Mouse (Mus musculus) embryonic stem cell, embryonic (primary cell): Measurements from ENCODE around the gene Abcb11.
"Not testable (repeated sequence)": the region's sequence is repeated elsewhere in the genome, so short reads cannot be mapped to it uniquely, and the experiment has no call there.

Source experiments
- CTCF ChIA-PET, 4 experiments: fragments of 300-600 bp in 2 of 4; fragments of 350-600 bp in 2 of 4; sonication (Branson Sonifier 250); formaldehyde crosslinking; loops; one replicate each; lab custom pipeline; 2022; ENCODE audit warnings: inconsistent platforms in 2 of 4; lab: Charles Lee
- POLR2A ChIA-PET, 4 experiments: fragments of 300-600 bp in 2 of 4; fragments of 350-600 bp in 2 of 4; sonication (Branson Sonifier 250); formaldehyde crosslinking; loops; one replicate each; lab custom pipeline; 2022; ENCODE audit warnings: antibody characterized with exemption in 4 of 4, inconsistent platforms in 1 of 4; lab: Charles Lee

Abcb11 gene

GRCm38 (mm10) chr2:69342496-69343221 is at the start of gene Abcb11:
Gene Abcb11 (minus strand): TSS chr2:69342616.
- POLR2A ChIA-PET: no interaction called here
- CTCF ChIA-PET: no interaction called here

GRCm38 (mm10) chr2:69386118-69386871 is 43.9 kb upstream of the Abcb11 start:
- ChIA-PET POLR2A (no interaction called here), CTCF (no interaction called here)

GRCm38 (mm10) chr2:69382838-69383237 is 40.4 kb upstream of the Abcb11 start:
- ChIA-PET POLR2A (interaction anchor here in 1 of 4 experiments (1.4 kb wide), 1 partner anchor 176 kb away, joined by 3 read pairs; the partner anchor contains the start of gene Spc25), CTCF (no interaction called here)

DNA sequence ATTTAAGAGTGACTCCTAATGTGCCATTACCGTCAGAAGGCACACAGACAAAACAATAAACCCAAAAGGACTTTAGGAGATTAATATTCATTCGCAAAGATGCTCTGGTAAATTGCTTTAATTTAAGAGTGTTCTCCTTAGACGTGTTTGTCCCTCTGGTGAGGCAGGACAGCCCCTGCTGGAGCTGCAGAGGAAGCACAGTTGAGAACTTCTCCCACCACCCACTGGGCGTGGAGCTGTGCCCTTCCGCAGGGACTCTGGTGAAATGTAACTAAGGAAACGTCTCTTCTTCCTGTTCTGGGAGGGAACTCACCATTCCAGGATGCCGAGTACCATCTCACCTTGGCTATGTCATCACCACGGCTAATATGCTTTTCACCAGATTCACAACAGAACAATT is 39.3 kb upstream of the Abcb11 start:
- CTCF ChIA-PET: interaction anchor here in 1 of 4 experiments (0.7 kb wide), 1 partner anchor 236 kb away, joined by 3 read pairs; no protein-coding TSS in a partner anchor

DNA sequence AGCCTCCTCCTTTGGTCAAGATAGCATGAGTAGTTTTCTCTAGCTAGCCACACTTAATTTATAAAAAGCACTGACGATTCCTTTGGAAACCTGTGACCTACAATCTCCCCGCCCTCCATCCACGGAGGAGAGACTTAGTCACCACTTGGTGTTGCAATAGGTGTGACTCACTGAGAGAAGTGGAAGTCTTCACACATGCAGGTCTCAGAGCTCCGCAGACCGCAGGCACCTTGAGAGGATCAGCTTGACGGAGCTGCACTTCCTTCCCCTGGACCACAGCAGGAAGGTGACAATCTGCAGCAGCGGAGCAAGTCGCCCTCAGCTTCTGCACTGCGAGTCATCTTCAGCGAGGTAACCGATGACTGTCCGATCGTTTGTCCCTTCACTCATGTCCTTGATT is 37.9 kb upstream of the Abcb11 start, which contains the start of gene Dhrs9:
Gene Dhrs9, plus strand, starts transcription at position 165 of the 400 bp plus-strand sequence.
- POLR2A ChIA-PET: interaction anchor here in 1 of 4 experiments (0.6 kb wide), 1 partner anchor 168 kb away, joined by 7 read pairs; no protein-coding TSS in a partner anchor
- CTCF ChIA-PET: interaction anchor here in 1 of 4 experiments (0.6 kb wide), 1 partner anchor 458 kb away, joined by 6 read pairs; no protein-coding TSS in a partner anchor

More for the DNA sequence above, 39.3 kb upstream of the Abcb11 start:
- POLR2A ChIA-PET: interaction anchor here in 2 of 4 experiments (0.5 to 1.4 kb wide), 2 partner anchors 175 to 243 kb away, joined by 3 read pairs; partner anchors contain the start of gene Spc25 (in 1 of the 2)

DNA sequence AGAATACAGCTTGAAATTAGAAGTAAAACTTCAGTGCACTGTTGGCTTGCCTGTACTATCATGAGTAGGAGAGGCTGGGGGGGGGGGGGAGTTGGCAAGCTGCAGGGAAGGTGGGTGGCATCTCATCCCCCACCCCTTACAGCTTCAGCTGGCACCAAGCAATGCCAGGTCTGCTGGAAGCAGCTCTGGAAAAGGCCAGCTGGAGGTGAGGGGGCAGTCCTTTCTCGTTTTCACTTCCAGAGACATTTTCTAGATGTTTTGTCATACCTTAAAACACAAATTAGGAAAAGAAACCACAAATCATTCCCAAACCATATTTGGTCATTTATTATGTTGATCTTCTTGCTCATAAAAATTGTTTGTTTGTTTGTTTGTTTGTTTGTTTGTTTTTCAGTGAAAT is 37.4 kb upstream of the Abcb11 start:
- ChIA-PET POLR2A (no interaction called here), CTCF (interaction anchor here in 1 of 4 experiments (0.6 kb wide), 1 partner anchor 92 kb away, joined by 5 read pairs; no protein-coding TSS in a partner anchor)

- POLR2A ChIA-PET: interaction anchor here in 1 of 4 experiments (0.6 kb wide), 1 partner anchor 1232 kb away, joined by 4 read pairs; no protein-coding TSS in a partner anchor
- CTCF ChIA-PET: no interaction called here
These were observed 34.4 kb upstream of the Abcb11 start for GRCm38 (mm10) chr2:69376780-69377179.

GRCm38 (mm10) chr2:69365275-69365674 is 22.9 kb upstream of the Abcb11 start:
- ChIA-PET CTCF (interaction anchor here in 1 of 4 experiments (0.6 kb wide), 1 partner anchor 799 kb away, joined by 5 read pairs; no protein-coding TSS in a partner anchor), POLR2A (no interaction called here)

DNA sequence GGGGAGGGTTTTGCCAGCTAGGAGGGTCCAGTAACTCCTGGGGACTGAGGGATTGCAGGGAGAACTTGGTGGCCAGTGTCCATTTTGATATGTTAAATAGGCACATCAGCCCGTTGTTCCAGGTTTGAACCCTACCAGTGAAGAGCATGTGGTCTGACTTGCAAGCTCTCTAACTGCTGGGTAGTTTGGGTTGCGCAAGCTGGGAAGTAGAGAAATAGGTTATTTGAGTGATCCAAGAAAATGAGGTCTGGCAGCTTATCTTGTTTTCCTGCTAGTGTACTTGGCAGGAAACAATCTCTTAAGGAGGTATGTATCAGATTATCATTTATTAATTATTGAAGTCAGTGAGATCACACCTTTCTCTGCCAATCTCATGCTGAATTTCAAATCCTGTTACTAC is 22.4 kb upstream of the Abcb11 start:
- CTCF ChIA-PET: interaction anchor here in 1 of 4 experiments (0.6 kb wide), 1 partner anchor 799 kb away, joined by 5 read pairs; no protein-coding TSS in a partner anchor
- POLR2A ChIA-PET: no interaction called here

GRCm38 (mm10) chr2:69355402-69355801 is 13.0 kb upstream of the Abcb11 start:
- CTCF ChIA-PET, POLR2A ChIA-PET: not testable (repeated sequence)

- CTCF ChIA-PET: no interaction called here
These were observed 910 bp downstream of the Abcb11 start for GRCm38 (mm10) chr2:69341506-69341905.

DNA sequence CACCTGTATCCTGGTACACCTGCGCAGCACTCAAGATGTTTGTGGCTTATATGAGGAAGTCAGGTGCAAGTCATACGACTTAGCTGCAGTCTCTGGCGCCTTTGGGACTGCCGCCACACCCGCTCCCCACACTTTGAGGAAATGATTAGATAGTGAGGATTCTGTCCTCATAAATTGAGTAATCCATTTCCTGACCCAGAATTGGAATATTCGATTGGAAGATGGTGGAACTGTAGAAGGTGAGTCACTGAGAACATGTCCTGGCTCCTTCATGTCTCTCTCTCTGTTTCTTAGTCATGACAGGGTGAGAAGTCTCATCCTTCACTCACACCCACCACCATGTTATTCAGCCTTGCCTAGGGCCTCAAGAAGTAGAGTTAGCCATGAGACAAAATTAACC is 10.9 kb downstream of the Abcb11 start:
- CTCF ChIA-PET: not testable (repeated sequence)

More at GRCm38 (mm10) chr2:69341506-69341905, 910 bp downstream of the Abcb11 start:
- POLR2A ChIA-PET: no interaction called here

DNA sequence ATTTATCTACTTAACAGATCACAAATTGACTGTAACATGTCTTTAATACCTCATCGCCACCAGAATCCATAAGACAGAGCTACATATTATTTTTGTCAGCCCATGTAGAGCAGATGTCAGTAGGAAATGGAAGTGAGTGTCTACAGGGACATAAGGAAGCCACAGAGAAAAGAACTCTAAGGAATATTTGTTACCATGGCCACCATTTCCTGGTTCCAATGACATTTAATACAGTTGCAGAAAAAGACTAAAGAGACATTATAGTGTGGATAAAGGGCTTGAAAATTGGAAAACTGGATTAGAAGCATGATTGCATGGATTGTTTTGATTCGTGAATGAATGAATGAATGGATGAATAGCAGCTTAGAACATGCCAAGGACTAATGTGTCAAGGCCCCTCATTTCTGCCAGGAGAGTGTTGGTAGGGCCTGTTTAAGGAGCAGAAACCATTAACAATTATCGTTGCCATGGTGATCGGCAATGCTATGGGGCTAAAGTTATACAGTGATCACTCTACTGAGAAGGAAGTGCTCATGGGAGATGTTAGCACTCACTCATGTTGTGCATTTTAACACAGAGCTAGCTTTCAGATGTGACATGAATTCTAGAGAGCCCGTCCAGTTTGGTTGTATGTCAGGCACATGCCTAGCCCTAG is 13.8 kb downstream of the Abcb11 start:
- CTCF ChIA-PET: no interaction called here
- POLR2A ChIA-PET: interaction anchor here in 1 of 4 experiments (0.7 kb wide), 1 partner anchor 35 kb away, joined by 3 read pairs; no protein-coding TSS in a partner anchor

More for the DNA sequence above, 10.9 kb downstream of the Abcb11 start:
- POLR2A ChIA-PET: not testable (repeated sequence)

DNA sequence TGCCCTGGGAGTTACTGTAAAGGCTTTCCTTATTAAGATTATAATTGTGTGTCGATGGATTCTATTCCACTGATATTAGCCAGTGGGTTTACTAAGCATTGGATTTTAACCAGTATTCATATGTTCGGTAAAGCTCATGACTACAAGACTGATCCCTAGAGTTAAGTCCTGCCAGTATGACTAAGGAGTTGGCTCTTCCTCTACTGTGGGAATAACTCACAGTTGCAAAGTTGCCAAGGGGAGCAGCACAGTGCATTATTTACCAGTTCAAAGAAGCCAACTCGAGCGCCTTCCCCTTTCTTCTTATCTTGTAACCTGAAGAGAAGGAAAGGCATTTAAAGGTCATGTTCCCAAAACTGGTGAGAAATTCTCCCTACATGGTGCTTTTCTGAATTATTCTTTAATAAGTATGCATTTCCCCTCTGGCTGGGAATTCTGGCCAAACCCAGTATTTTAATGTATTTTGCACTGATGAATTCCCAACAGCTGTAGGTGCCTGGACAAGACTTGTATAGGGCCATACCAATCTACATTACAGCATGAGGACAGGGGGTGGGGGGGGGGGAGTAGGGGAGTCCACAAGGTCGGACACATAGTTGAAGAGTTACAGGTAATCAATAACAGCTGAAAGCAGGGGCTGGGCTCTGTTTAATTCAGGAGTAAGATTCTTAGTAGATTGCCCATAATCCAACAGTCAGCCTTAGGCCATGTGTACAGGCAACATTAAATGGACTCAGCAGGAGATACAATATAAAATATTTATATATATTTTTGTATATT is 17.3 kb downstream of the Abcb11 start:
- POLR2A ChIA-PET: interaction anchor here in 1 of 4 experiments (0.6 kb wide), 1 partner anchor 128 kb away, joined by 6 read pairs; no protein-coding TSS in a partner anchor
- CTCF ChIA-PET: no interaction called here

- ChIA-PET POLR2A (interaction anchor here in 1 of 4 experiments (0.6 kb wide), 1 partner anchor 1172 kb away, joined by 4 read pairs; no protein-coding TSS in a partner anchor), CTCF (interaction anchor here in 1 of 4 experiments (0.7 kb wide), 1 partner anchor 278 kb away, joined by 7 read pairs; no protein-coding TSS in a partner anchor)
These were observed 19.4 kb downstream of the Abcb11 start for GRCm38 (mm10) chr2:69323018-69323417.

DNA sequence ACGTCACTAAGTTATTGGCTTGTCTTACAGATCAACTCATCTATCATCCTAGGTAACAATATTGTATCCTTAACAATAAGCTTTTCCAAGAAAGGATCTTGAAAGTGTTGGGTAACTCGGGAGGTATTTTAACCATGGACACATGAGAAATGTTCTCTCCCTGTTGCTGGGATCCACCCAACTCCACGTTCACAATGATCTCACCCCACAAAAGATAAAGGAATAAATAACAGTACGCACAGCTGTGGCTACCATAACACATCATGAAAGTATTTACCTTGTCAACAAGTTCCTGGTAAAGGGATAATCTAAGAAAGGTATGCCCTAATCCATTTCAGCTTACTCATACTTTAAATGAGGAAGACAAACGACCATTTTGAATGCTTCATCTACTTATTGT is 21.0 kb downstream of the Abcb11 start:
- POLR2A ChIA-PET: no interaction called here
- CTCF ChIA-PET: no interaction called here

GRCm38 (mm10) chr2:69311337-69311736 is 31.1 kb downstream of the Abcb11 start:
- ChIA-PET POLR2A (no interaction called here), CTCF (no interaction called here)

- CTCF ChIA-PET: interaction anchor here in 1 of 4 experiments (0.6 kb wide), 1 partner anchor 209 kb away, joined by 3 read pairs; no protein-coding TSS in a partner anchor
- POLR2A ChIA-PET: interaction anchor here in 1 of 4 experiments (0.7 kb wide), 1 partner anchor 11 kb away, joined by 3 read pairs; no protein-coding TSS in a partner anchor
These were observed 34.3 kb downstream of the Abcb11 start for GRCm38 (mm10) chr2:69308136-69308535.
